Mouse (Mus musculus) cerebellum, adult 9-10 months (tissue): ENCODE results near the gene Gm10668.
"Not testable (repeated sequence)": the region's sequence is repeated elsewhere in the genome, so short reads cannot be mapped to it uniquely, and the experiment has no call there.

Experiments
- DNase-seq: peaks from one replicate; pipeline ENCODE4 v3.0.0; 2022

The Gm10668 gene

GRCm38 (mm10) chr7:20730524-20730923 lies at the start of gene Gm10668:
Gene Gm10668, minus strand, starts transcription at chr7:20730624.
- DNase-seq = not testable (repeated sequence)

DNA sequence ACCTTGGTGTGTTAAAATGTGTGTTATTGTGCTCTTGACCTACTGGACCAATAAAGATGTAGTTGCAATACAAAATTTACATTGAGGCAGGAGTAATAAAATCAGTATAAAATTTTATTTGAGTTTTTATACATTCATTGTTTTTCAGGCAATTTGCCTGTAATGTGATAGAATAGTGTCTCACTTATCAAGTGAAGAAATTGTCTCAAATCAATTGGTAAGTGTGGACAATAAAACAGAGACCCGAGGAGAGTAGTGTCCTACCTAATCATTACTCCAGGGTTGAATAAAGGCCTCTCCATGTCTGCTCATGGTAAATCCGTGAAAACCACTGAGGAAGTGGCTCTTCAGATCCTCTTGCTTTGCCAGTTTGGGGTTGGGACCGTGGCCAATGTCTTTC lies 40.5 kb upstream of the Gm10668 start, which contains the start of gene Vmn1r112:
Gene Vmn1r112, plus strand, starts transcription at position 301 of the 400 bp plus-strand sequence.
- DNase-seq = not testable (repeated sequence)

DNA sequence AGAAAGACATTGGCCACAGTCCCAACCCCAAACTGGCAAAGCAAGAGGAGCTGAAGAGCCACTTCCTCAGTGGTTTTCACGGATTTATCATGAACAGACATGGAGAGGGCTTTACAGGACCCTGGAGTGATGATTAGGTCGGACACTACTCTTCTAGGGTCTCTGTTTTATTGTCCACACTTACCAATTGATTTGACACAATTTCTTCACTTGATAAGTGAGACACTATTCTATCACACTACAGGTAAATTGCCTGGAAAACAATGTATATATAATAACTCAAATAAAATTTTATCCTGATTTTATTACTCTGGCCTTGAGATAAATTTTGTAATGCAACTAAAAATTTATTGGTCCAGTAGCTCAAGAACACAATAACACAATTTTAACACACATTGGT lies 27.3 kb downstream of the Gm10668 start, which contains the start of gene Vmn1r111:
Gene Vmn1r111, minus strand, starts transcription at position 101 of the 400 bp plus-strand sequence.
- DNase-seq = not testable (repeated sequence)
